Mouse (Mus musculus): Measurements from ENCODE around the gene Napa.

- no peak for TF ChIP-seq CTCF (IDR thresholded peaks at IDR 0.05; ENCODE audit: low read depth)
- no peak for TF ChIP-seq EP300 (optimal IDR thresholded peaks at IDR 0.05)
Observed at GRCm38 (mm10) chr7:16094592-16094991, 3.7 kb upstream of the Napa start.
